Mouse (Mus musculus): Measurements from ENCODE around the gene Gm49353.

Gene Gm49353

GRCm38 (mm10) chr10:29217451-29217850, 18.7 kb downstream of the Gm49353 start:
- TF ChIP-seq GATA4 (IDR thresholded peaks at IDR 0.05; ENCODE audit: insufficient replicate concordance, low read length), result no peak

- no peak for TF ChIP-seq GATA4 (IDR thresholded peaks at IDR 0.05; ENCODE audit: insufficient replicate concordance, low read length)
Measured at GRCm38 (mm10) chr10:29225329-29225728, 26.6 kb downstream of the Gm49353 start.

- no peak for TF ChIP-seq GATA4 (IDR thresholded peaks at IDR 0.05; ENCODE audit: insufficient replicate concordance, low read length)
Measured at GRCm38 (mm10) chr10:29231208-29231607, 32.5 kb downstream of the Gm49353 start.
